Mouse (Mus musculus): ENCODE results near the gene Kalrn. TPM values are rescaled to one million over a fixed set of nuclear protein-coding genes. Genes with fewer than 3 reads are reported as not detected.

Gene Kalrn
- total RNA-seq, 2 experiments from 2014 or later, result 1.1 TPM; not detected in 1

DNA sequence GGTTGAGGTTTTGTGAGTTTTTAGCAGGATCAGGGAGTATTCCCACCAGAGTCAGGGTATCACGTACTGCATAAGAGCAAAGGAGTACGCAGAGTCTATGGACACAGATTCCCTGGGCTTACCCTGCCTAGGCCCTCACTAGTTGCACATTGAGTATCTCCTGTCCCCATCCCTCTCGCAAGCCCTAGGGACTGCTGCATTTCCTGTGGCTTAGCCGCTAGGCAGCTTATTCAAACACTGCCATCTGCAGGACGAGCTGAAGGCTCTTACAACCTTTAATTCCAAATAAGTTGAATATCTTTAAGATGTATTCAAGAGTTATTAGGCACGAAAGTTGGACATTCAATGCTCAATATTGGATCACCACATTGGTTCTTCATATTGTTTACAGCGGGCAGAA is 283.7 kb downstream of the Kalrn start:
- ATAC-seq (replicated peaks; ENCODE audit: low FRiP score, poor library complexity, severe bottlenecking), result no peak

DNA sequence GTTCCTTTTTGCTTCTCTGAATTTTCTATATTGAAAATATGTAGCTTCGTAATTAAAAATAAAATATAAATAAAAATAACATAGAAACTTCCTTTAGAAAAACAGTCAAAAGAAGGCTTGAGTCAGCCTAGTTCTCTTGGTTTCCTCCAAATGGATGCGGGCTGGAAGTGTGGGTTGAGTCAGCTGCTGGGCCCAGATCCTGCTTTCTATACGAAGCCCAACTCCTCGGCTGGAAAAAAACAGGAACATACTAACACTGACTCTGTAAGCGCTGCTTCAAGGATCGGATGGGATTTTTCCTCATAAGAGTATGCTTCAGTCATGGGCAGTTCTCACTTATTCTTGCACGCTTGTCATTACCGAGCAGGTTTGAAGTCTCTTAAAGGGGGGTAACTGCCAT is 291.3 kb downstream of the Kalrn start:
- no peak for ATAC-seq (replicated peaks; ENCODE audit: low FRiP score, poor library complexity, severe bottlenecking)

DNA sequence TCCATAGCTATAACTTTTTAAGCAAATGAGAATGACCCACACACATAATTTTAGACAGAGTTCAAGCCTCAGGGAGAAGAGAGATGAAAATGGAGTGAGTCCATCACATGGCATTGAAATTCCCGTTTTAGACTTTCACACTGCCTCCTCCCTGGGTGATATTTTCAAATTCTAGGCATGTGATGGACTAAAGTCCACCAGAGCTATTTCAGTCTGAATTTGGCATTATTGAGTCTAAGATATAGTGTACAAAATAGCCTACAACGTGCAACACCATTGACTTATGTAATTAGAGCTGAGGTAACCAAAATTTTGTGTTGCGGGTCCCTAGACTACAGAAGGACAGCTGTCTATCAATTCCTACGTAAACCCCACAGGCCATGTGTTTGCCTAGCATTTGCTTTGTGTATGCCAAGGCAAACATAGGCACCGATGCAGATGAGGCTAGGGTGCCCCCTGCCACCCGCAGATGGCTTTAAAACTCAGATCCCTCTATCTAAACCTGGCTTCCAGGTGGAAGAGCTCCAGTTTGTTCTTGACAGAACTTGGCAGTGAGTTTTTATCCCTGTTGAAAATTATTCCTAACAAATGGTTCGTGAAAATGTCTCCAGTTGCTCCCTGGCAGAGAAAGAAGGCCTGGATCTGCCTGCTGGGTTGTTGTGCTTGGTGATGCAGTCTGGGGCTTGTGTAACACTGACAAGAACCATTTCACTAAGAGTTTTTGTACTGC is 293.5 kb downstream of the Kalrn start:
- no peak for ATAC-seq (replicated peaks; ENCODE audit: low FRiP score, poor library complexity, severe bottlenecking)

DNA sequence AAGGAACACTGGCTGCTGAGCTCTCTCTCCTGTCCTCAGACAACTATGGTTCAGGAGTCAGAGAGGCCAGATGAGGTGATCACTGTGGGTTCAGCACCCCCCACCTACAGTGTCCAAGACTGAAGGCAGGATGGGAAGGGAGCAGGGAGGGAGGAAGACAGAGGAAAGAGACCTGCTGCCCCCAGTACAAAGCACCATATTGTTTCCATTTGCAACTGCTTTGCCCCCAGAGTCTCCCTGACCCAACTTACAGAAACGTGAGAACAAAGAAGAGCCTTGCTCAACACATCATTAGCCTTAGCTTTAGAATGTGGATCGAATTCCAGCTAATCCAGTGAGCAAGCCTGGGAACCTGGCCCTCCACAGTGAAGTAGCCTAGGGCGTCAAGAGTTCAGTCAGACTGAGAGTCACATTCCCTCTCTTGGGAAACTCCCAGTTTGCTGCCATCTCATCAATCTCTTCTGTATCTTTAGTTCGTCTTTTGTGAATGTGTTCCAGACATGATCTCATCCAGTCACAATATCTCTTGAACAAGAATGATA is 295.0 kb downstream of the Kalrn start:
- ATAC-seq (replicated peaks; ENCODE audit: low FRiP score, poor library complexity, severe bottlenecking), result no peak

GRCm38 (mm10) chr16:34274607-34275006 is 298.7 kb downstream of the Kalrn start:
- ATAC-seq (replicated peaks; ENCODE audit: low FRiP score, poor library complexity, severe bottlenecking), result no peak

GRCm38 (mm10) chr16:34271476-34271875 is 301.9 kb downstream of the Kalrn start:
- ATAC-seq (replicated peaks; ENCODE audit: low FRiP score, poor library complexity, severe bottlenecking), result no peak

- no peak for ATAC-seq (replicated peaks; ENCODE audit: low FRiP score, poor library complexity, severe bottlenecking)
Observed at GRCm38 (mm10) chr16:34270681-34271080, 302.7 kb downstream of the Kalrn start.

GRCm38 (mm10) chr16:34269642-34270041 is 303.7 kb downstream of the Kalrn start:
- ATAC-seq (replicated peaks; ENCODE audit: low FRiP score, poor library complexity, severe bottlenecking), result no peak

DNA sequence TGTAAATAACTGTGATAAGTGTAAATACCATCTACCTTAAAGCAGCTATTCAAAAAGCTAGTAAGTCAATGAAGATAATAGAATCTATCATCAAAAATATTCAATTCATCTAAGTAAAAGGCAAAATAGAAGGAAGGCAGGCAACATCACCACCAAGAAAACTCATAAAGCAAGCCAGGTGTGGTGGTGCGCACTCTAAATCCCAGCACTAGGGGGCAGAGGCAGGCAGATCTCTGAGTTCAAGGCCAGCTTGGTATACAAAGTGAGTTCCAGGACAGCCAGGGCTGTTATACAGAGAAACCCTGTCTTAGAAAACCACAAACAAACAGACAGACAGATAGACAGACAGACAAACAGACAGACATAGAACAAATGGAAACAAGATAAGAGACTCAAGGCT is 305.6 kb downstream of the Kalrn start:
- ATAC-seq (replicated peaks; ENCODE audit: low FRiP score, poor library complexity, severe bottlenecking), result no peak

- no peak for ATAC-seq (replicated peaks; ENCODE audit: low FRiP score, poor library complexity, severe bottlenecking)
Observed at GRCm38 (mm10) chr16:34264671-34265070, 308.7 kb downstream of the Kalrn start.

DNA sequence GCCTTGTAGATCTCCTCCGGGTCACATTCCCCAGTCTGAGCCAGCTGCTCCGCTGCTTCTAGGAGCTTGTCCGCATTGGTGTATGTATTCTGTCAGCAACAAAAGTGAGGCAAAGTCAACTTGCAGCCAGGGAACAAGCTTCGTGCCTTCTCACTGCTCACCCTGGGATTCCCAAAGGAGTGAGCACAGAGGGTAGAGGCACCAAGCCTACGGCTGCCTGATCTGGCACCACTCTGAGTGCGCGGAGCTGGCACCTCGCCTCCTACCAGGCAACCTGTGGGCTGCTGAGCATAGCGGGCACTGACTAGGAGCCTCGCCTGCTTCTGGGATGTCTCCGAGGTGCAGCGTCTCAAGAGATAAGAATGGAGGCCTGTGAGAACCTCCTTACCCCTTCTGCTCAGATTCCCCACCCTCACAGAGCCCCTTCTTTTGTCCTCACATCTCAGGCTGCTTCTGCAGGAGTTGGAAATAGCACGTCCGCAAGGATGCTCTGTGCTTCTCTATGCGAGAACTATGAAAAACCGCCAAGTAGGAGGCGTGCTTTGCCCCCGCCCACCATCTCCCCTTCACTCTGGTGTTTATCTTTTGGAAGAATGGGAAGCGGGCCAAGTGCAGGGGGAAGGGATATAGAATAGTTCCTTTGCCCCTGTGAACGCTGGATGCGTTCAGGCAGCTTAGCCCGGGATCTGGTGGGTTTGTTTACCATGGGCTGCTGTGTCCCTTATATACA is 310.4 kb downstream of the Kalrn start:
- ATAC-seq (replicated peaks; ENCODE audit: low FRiP score, poor library complexity, severe bottlenecking), result no peak

DNA sequence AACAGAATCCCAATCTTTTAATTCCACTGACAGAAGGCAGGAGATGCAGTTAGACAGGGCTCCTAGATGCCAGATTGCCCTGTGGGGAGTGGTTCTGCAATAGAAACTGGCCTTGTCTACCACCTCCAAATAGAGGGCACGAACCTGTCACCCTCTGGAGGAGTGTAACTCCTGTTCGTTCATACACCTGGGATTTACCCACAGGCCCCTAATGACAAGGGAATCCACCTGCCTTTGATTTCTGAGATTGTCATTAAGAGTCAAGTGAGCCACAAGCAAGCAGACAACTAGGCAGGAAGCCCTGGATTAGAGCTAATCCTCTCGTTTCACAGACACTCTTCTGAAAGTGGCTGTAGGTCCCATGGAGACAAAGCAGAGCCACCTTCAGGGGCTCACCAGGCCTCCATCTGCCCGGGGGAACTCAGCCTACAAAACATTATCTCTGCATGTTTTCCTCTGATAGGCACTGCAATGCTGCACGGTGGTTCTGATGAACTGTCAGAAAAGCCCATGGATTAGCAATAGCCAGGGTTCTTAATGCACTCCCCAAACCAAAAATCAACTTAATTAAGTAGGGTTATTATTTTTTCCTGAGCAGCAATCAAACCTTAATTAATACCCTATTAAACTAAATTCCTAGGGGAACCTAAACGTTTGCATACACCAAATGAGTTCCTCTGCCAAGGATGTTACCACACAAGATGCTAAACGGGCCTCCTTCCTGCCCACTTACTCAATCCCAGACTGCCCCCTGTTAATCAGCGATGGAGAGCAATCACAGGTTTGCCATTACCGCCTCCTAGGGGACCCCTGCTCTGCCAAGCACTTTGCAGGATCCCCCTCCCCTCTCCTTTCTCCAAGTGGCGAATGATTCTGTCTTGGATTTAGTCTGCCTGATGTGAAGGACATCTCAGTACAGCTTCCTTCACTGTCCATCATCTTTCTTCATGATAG is 312.1 kb downstream of the Kalrn start:
- ATAC-seq (replicated peaks; ENCODE audit: low FRiP score, poor library complexity, severe bottlenecking), result no peak

- ATAC-seq (replicated peaks; ENCODE audit: low FRiP score, poor library complexity, severe bottlenecking), result no peak
Observed at GRCm38 (mm10) chr16:34254646-34255022, 318.7 kb downstream of the Kalrn start.

DNA sequence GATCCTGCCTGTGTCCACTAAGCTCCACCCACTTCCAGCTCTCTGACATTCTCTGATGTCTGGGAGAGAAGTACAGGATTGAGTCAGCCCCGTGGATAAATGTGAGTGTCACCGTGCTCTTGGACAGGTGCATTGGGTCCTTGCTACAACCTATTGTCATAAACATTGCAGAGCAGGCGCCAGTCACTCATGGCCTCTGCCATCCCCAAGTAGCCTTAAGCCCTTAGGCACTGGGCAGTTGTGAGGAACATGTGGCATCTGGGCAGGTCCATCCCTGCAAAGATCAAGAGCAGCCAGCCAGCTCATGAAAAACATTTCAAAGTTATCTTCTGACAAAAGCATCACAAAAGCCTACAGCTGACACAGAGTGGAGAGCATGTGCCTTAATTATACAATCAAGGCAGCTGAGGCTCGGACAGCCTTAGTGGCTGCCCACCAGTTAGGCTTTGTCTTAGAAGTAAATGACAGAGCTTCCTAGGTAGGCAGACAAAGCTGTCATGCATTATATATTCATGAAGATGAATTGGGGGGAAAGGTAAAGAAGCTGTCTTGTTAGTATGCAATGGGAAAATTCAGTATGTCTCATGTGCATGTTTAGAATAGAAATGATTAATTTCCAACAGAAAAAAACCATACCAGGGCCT is 319.2 kb downstream of the Kalrn start:
- ATAC-seq (replicated peaks; ENCODE audit: low FRiP score, poor library complexity, severe bottlenecking), result no peak

- ATAC-seq (replicated peaks; ENCODE audit: low FRiP score, poor library complexity, severe bottlenecking), result no peak
Observed at GRCm38 (mm10) chr16:34252670-34253069, 320.7 kb downstream of the Kalrn start.

- no peak for ATAC-seq (replicated peaks; ENCODE audit: low FRiP score, poor library complexity, severe bottlenecking)
Observed at GRCm38 (mm10) chr16:34248256-34248655, 325.1 kb downstream of the Kalrn start.

DNA sequence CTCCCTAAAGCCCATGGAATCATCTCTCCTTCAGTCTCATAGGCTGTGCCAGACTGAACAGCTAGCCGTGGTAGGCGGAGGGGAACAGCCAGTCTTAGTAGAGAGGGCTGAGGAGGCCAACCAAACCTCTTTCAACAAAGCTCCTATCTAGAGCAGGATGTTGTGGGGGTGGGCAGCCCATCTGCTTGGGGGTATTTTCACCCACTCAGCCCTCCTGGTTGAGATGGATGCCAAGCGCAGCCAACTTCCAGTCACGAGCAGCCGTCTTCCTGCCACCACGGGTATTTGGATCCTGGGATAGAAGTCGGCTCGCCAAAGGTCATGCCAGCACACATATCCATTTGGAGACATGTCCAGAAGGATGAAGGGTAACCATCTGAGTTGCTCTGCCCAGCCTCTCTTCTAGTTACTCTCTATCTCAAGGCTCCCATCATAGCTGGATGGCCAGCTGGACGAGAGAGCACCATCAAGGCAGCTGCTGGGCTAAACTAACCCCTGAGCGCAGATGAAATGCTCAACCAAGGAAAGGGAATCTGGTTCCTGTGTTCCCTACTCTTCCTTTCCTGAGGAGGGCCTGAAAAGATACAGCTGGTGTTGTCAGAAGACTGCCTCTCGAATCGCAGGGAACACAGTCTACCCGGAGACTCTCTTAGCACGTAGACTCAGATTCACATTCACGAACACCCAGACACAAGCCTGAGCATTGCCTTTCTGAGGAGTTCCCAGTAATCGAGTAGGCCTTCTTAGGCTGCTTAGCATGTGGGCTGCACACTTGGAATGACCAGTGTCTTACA is 331.2 kb downstream of the Kalrn start:
- no peak for ATAC-seq (replicated peaks; ENCODE audit: low FRiP score, poor library complexity, severe bottlenecking)

- ATAC-seq (replicated peaks; ENCODE audit: low FRiP score, poor library complexity, severe bottlenecking), result no peak
Observed at GRCm38 (mm10) chr16:34239618-34240017, 333.7 kb downstream of the Kalrn start.

Data from erythroid progenitor cell, adult 5-6 weeks (primary cell).